Mouse (Mus musculus) lung, postnatal 10 days (tissue): ENCODE measurements around the gene Dlx2.
A peak's percentile ranks its signal among the peaks of the same experiment; 100 is the strongest.

Experiments
- DNase-seq: peaks from one replicate; pipeline ENCODE4 v3.0.0; 2021

Gene Dlx2

GRCm38 (mm10) chr2:71546640-71547071, at the start of gene Dlx2:
Gene Dlx2, minus strand, starts transcription at chr2:71546754.
- no peak for DNase-seq

GRCm38 (mm10) chr2:71594466-71594865, 47.9 kb upstream of the Dlx2 start:
- DNase-seq: no peak

GRCm38 (mm10) chr2:71589114-71589513, 42.6 kb upstream of the Dlx2 start:
- no peak for DNase-seq

- no peak for DNase-seq
These were observed 34.9 kb upstream of the Dlx2 start for GRCm38 (mm10) chr2:71581488-71581887.

- DNase-seq: peak; percentile 73
These were observed 34.3 kb upstream of the Dlx2 start for GRCm38 (mm10) chr2:71580632-71581466.

GRCm38 (mm10) chr2:71577059-71577458, 30.5 kb upstream of the Dlx2 start:
- DNase-seq: no peak

- DNase-seq: no peak
These were observed 27.2 kb upstream of the Dlx2 start for GRCm38 (mm10) chr2:71573736-71574135.

GRCm38 (mm10) chr2:71566466-71566865, 19.9 kb upstream of the Dlx2 start:
- no peak for DNase-seq

GRCm38 (mm10) chr2:71556071-71556470, 9.5 kb upstream of the Dlx2 start:
- DNase-seq: no peak

GRCm38 (mm10) chr2:71551704-71552103, 5.2 kb upstream of the Dlx2 start:
- DNase-seq: no peak

GRCm38 (mm10) chr2:71550330-71550729, 3.8 kb upstream of the Dlx2 start:
- no peak for DNase-seq

GRCm38 (mm10) chr2:71547829-71548228, 1.3 kb upstream of the Dlx2 start:
- peak; percentile 80 for DNase-seq

- DNase-seq: no peak
These were observed 493 bp downstream of the Dlx2 start for GRCm38 (mm10) chr2:71545882-71546639.

- no peak for DNase-seq
These were observed 1.1 kb downstream of the Dlx2 start for GRCm38 (mm10) chr2:71545401-71545881.

- DNase-seq: no peak
These were observed 1.9 kb downstream of the Dlx2 start for GRCm38 (mm10) chr2:71544391-71545285.

- DNase-seq: no peak
These were observed 2.6 kb downstream of the Dlx2 start for GRCm38 (mm10) chr2:71543948-71544347.

GRCm38 (mm10) chr2:71543531-71543930, 3.0 kb downstream of the Dlx2 start:
- DNase-seq: no peak

GRCm38 (mm10) chr2:71542816-71543301, 3.7 kb downstream of the Dlx2 start:
- DNase-seq: peak; percentile 25

GRCm38 (mm10) chr2:71542227-71542815, 4.2 kb downstream of the Dlx2 start:
- no peak for DNase-seq

GRCm38 (mm10) chr2:71541418-71542226, 4.9 kb downstream of the Dlx2 start:
- DNase-seq: no peak
